In genomic region chr13:104574396-104574795, GRCm38 (mm10) we compare ENCODE assay signal across 21 mouse cellular contexts.
DNase-seq lines count a peak whose midpoint lies in the region; TF ChIP-seq lines count a peak whose summit lies in the region.
"Had no signal": no experiment of that assay in that cellular context is flagged by ENCODE, and none has a peak within 500 bp of the region (broad histone marks: within the 10 kb centered on the region; RNA-seq: fewer than 3 reads in every experiment).

No protein-coding gene starts in this region.

- no peaks in the 10 kb centered on the region for H3K27me3 ChIP-seq in thymus, adult 2 months (ENCODE audit: control insufficient read depth, insufficient read depth, low read length)
- H3K27me3 ChIP-seq in limb, embryonic 10.5 days (ENCODE audit: low read depth, poor library complexity, severe bottlenecking): no peaks in the 10 kb centered on the region
- H3K27me3 ChIP-seq: embryonic facial prominence, embryonic 15.5 days; heart, embryonic 12.5 days; hindbrain, embryonic 13.5 days; limb, embryonic 12.5 days; midbrain, embryonic 13.5 days; neural tube, embryonic 12.5 days had no signal

- H3K9me3 ChIP-seq in limb, embryonic 10.5 days (replicated peaks): no peaks in the 10 kb centered on the region
- H3K9me3 ChIP-seq: embryonic facial prominence, embryonic 15.5 days; heart, embryonic 12.5 days; hindbrain, embryonic 13.5 days; limb, embryonic 12.5 days; midbrain, embryonic 13.5 days; neural tube, embryonic 12.5 days had no signal

- no peak overlapping the region for H3K27ac ChIP-seq in thymus, adult 2 months (ENCODE audit: control insufficient read depth, insufficient read depth, low read length)
- peak overlapping the region; percentile 46; the same call in 1 of the 2 replicates for H3K27ac ChIP-seq in limb, embryonic 10.5 days
- H3K27ac ChIP-seq: embryonic facial prominence, embryonic 15.5 days; gastrocnemius, adult 2 months; hindbrain, embryonic 13.5 days; layer of hippocampus, adult 2 months; limb, embryonic 12.5 days; midbrain, embryonic 13.5 days; neural tube, embryonic 12.5 days had no signal

- H3K36me3 ChIP-seq in thymus, adult 2 months (ENCODE audit: control insufficient read depth, insufficient read depth, low read length): no peaks in the 10 kb centered on the region
- H3K36me3 ChIP-seq in limb, embryonic 10.5 days: no peaks in the 10 kb centered on the region
- H3K36me3 ChIP-seq: embryonic facial prominence, embryonic 15.5 days; heart, embryonic 12.5 days; hindbrain, embryonic 13.5 days; limb, embryonic 12.5 days; midbrain, embryonic 13.5 days; neural tube, embryonic 12.5 days had no signal

- no peak for TF ChIP-seq POLR2A in thymus, adult 2 months (IDR thresholded peaks at IDR 0.05; ENCODE audit: control insufficient read depth, extremely low read depth, insufficient read depth, low read length, poor library complexity)

- no peak for TF ChIP-seq CTCF in thymus, adult 2 months (IDR thresholded peaks at IDR 0.05; ENCODE audit: borderline replicate concordance, control insufficient read depth, extremely low read depth, insufficient read depth, low read length, poor library complexity)

- WGBS in thymus, adult 2 months: 4% methylated on average over 5 of the region's 5 CpGs
- 94% methylated on average over 5 of the region's 5 CpGs for WGBS in limb, embryonic 10.5 days

- peak; percentile 18 for DNase-seq in thymus, adult 2 months
- no peak for DNase-seq in thymus, postnatal 4 days
- no peak for DNase-seq in limb, embryonic 10.5 days (ENCODE audit: low spot score)
- DNase-seq in thymus, postnatal 0 days (ENCODE audit: low spot score): peak; percentile 55
- DNase-seq in left cerebral cortex, adult 9 months (ENCODE audit: low spot score in 2 of 2): no peak
- no peak for DNase-seq in urinary bladder, adult 18-20 months (ENCODE audit: low spot score in 2 of 2)
- DNase-seq in gastrocnemius, postnatal 10 days: no peak
- DNase-seq: adrenal gland, postnatal 14 days; cerebellum, adult 8-10 months; gastrocnemius, adult 2 months; heart, postnatal 10 days; kidney, postnatal 25 days; liver, postnatal 0 days; right cerebral cortex, postnatal 4 days had no signal

- H3K4me3 ChIP-seq in thymus, adult 2 months (ENCODE audit: control insufficient read depth, insufficient read depth, low read length): no peak overlapping the region
- H3K4me3 ChIP-seq in limb, embryonic 10.5 days: no peak overlapping the region
- H3K4me3 ChIP-seq: embryonic facial prominence, embryonic 15.5 days; gastrocnemius, adult 2 months; heart, embryonic 12.5 days; hindbrain, embryonic 13.5 days; layer of hippocampus, adult 2 months; limb, embryonic 12.5 days; midbrain, embryonic 13.5 days; neural tube, embryonic 12.5 days had no signal

- H3K4me1 ChIP-seq in thymus, adult 2 months (replicated peaks; ENCODE audit: control insufficient read depth, insufficient read depth, low read length): peaks cover 13% of the 10 kb centered on the region
- H3K4me1 ChIP-seq in limb, embryonic 10.5 days: peaks cover 52% of the 10 kb centered on the region
- H3K4me1 ChIP-seq: neural tube, embryonic 12.5 days had no signal

Comparison
In these comparisons a context has a peak if more than half of its experiments do, and no peak if none do; other contexts are left out.
1. DNase-seq: peak in thymus, adult 2 months (single experiment) and thymus, postnatal 0 days (single experiment); none in thymus, postnatal 4 days (single experiment), limb, embryonic 10.5 days (single experiment), left cerebral cortex, adult 9 months (0 of 2), urinary bladder, adult 18-20 months (0 of 2) and gastrocnemius, postnatal 10 days (single experiment).